Mouse (Mus musculus) liver, adult 2 months (tissue): Measurements from ENCODE around the gene Hlcs. TPM values are rescaled to one million over a fixed set of nuclear protein-coding genes. Genes with fewer than 3 reads are reported as not detected.

ENCODE experiments used
- DNase-seq: peaks from one replicate; pipeline ENCODE4 v3.0.0-alpha.2; 2011; ENCODE audit warnings: low read depth, low spot score; ENCODE audit errors: extremely low read depth
- H3K27ac ChIP-seq: fragments of 200-500 bp; replicated peaks from 2 replicates; pipeline ENCODE4 v1.5.1; 2012; ENCODE audit warnings: low read depth, mild to moderate bottlenecking, control low read depth, inconsistent platforms, low read length; ENCODE audit not compliant: insufficient read depth
- H3K27me3 ChIP-seq: fragments of 200-500 bp; 2 replicates; pipeline ENCODE4 v1.6.1; 2012; ENCODE audit warnings: mild to moderate bottlenecking, moderate library complexity, low read length, inconsistent platforms; ENCODE audit not compliant: control insufficient read depth, insufficient read depth
- H3K36me3 ChIP-seq: fragments of 200-500 bp; 2 replicates; pipeline ENCODE4 v1.6.1; 2012; ENCODE audit warnings: low read length, inconsistent platforms; ENCODE audit not compliant: control insufficient read depth, insufficient read depth
- H3K4me1 ChIP-seq: fragments of 200-500 bp; 2 replicates; pipeline ENCODE4 v1.6.1; 2011; ENCODE audit warnings: low read length; ENCODE audit not compliant: control insufficient read depth, insufficient read depth
- H3K4me3 ChIP-seq: fragments of 200-500 bp; 2 replicates; pipeline ENCODE4 v1.5.1; 2011; ENCODE audit warnings: low read depth, mild to moderate bottlenecking, control low read depth, low read length, moderate library complexity; ENCODE audit not compliant: insufficient read depth
- H3K79me2 ChIP-seq: fragments of 200-500 bp; 2 replicates; pipeline ENCODE4 v1.6.1; 2012; ENCODE audit warnings: inconsistent platforms, mild to moderate bottlenecking, low read length, moderate library complexity; ENCODE audit not compliant: control insufficient read depth, insufficient read depth
- H3K9ac ChIP-seq: fragments of 200-500 bp; 2 replicates; pipeline ENCODE4 v1.6.1; 2012; ENCODE audit warnings: low read depth, mild to moderate bottlenecking, control low read depth, inconsistent platforms, low read length
- CTCF ChIP-seq: fragments of 200-500 bp; IDR thresholded peaks from 2 replicates; pipeline ENCODE4 v1.5.1; 2011; ENCODE audit warnings: low read depth, low read length, control low read depth
- POLR2A ChIP-seq: fragments of 200-500 bp; IDR thresholded peaks from 2 replicates; pipeline ENCODE4 v1.6.1; 2011; ENCODE audit warnings: low read length, control low read depth; ENCODE audit not compliant: insufficient read depth; ENCODE audit errors: extremely low read depth
- WGBS: fragments of 180-500 bp; shearing (Covaris S2); methylation state at CpG from one replicate; pipeline ENCODE4 v1.1.7; 2018; 5-methylcytosine and 5-hydroxymethylcytosine counted together
- polyA plus RNA-seq: library from polyadenylated mRNA; depleted of rRNA; stranded (reverse); fragments of >200 nt; gene quantifications from 2 replicates; pipeline ENCODE4 v1.2.3, GENCODE M21; 2012
- total RNA-seq: library from RNA; depleted of rRNA; stranded (reverse); fragments of >200 nt; gene quantifications from 2 replicates; pipeline ENCODE4 v1.2.3, GENCODE M21; 2014

The Hlcs gene
- total and polyA plus RNA-seq, 2 experiments, result 6.0 to 7.2 TPM

GRCm38 (mm10) chr16:94096479-94096878, 216.9 kb downstream of the Hlcs start:
- no peaks in the 10 kb centered on the region for H3K36me3 ChIP-seq
- DNase-seq, result no peak
- no peak for TF ChIP-seq POLR2A
- TF ChIP-seq CTCF, result no peak
- WGBS, result 11% methylated on average over 14 of the region's 14 CpGs
- H3K27me3 ChIP-seq, result peaks cover 29% of the 10 kb centered on the region
- no peaks in the 10 kb centered on the region for H3K79me2 ChIP-seq
- H3K9ac ChIP-seq, result no peak overlapping the region
- H3K4me3 ChIP-seq, result no peak overlapping the region
- no peaks in the 10 kb centered on the region for H3K4me1 ChIP-seq
- H3K27ac ChIP-seq, result no peak overlapping the region

- Histone ChIP-seq H3K27me3 (peaks cover 35% of the 10 kb centered on the region), H3K36me3 (no peaks in the 10 kb centered on the region), H3K79me2 (no peaks in the 10 kb centered on the region), H3K9ac (no peak overlapping the region), H3K4me3 (no peak overlapping the region), H3K27ac (no peak overlapping the region), H3K4me1 (no peaks in the 10 kb centered on the region)
- no peak for TF ChIP-seq POLR2A
- no peak for TF ChIP-seq CTCF
- DNase-seq, result no peak
- WGBS, result 4% methylated on average over 26 of the region's 26 CpGs
Observed at GRCm38 (mm10) chr16:94095109-94095822, 218.1 kb downstream of the Hlcs start.

DNA sequence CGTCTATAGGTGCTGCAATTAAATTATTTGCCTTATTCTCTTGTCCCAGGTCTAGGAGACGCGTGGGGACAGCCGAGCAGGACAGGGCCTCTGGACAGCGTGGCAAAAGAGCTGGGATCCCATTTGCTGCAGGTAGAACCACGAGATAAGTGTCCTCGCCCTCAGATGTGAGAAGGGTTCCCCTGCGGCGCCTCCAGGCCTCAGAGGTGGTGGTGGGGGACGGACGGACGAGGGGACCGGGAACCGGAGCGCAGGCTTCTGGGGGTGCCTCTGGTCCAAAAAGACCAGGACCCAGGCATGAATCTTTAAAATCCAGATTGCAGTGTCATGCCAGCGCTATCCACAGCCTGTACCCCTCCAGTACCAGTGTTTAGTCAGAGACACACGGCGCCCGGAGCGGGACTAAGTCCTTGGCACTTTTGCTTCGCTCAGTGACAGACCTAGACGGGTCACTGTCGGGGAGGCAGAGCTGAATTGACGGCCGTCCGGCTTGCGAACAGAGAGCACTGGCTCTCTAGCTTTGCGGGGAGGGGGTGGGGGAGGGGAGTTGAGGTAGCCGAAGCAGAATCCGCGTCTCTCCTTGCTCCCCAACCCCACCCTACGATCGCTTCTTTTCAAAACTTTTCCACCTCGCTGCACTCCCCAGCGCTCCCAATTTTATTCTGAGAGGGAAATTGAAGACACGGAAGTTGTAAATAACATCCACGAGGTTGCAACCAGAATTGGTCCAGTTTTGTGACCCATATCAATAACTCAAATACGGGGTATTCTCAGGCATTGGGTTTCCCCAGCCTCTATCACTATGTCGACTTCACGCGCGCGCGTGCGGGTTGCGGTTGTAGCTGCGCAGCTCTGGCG, 218.9 kb downstream of the Hlcs start:
- Histone ChIP-seq H3K27me3 (peaks cover 36% of the 10 kb centered on the region), H3K36me3 (no peaks in the 10 kb centered on the region), H3K4me3 (no peak overlapping the region), H3K27ac (no peak overlapping the region), H3K9ac (no peak overlapping the region), H3K4me1 (no peaks in the 10 kb centered on the region), H3K79me2 (no peaks in the 10 kb centered on the region)
- TF ChIP-seq CTCF (no peak), POLR2A (no peak)
- no peak for DNase-seq
- 5% methylated on average over 48 of the region's 48 CpGs for WGBS

- H3K27ac ChIP-seq, result no peak overlapping the region
- WGBS, result 4% methylated on average over 24 of the region's 24 CpGs
- H3K79me2 ChIP-seq, result no peaks in the 10 kb centered on the region
- no peaks in the 10 kb centered on the region for H3K36me3 ChIP-seq
- no peak overlapping the region for H3K4me3 ChIP-seq
- peaks cover 36% of the 10 kb centered on the region for H3K27me3 ChIP-seq
- no peak overlapping the region for H3K9ac ChIP-seq
- no peak for DNase-seq
- TF ChIP-seq CTCF (no peak), POLR2A (no peak)
- no peaks in the 10 kb centered on the region for H3K4me1 ChIP-seq
Observed at GRCm38 (mm10) chr16:94093151-94093863, 220.1 kb downstream of the Hlcs start.

- no peak for TF ChIP-seq CTCF
- TF ChIP-seq POLR2A, result no peak
- H3K9ac ChIP-seq, result no peak overlapping the region
- no peaks in the 10 kb centered on the region for H3K36me3 ChIP-seq
- H3K27ac ChIP-seq, result no peak overlapping the region
- WGBS, result 5% methylated on average over 12 of the region's 12 CpGs
- H3K27me3 ChIP-seq, result peaks cover 30% of the 10 kb centered on the region; the same call in 1 of the 2 replicates
- H3K4me1 ChIP-seq, result no peaks in the 10 kb centered on the region
- no peaks in the 10 kb centered on the region for H3K79me2 ChIP-seq
- DNase-seq, result no peak
- H3K4me3 ChIP-seq, result no peak overlapping the region
Observed at GRCm38 (mm10) chr16:94092511-94093150, 220.7 kb downstream of the Hlcs start.
